Mouse (Mus musculus) adrenal gland, adult (tissue): Measurements from ENCODE around the gene Gm7168.
"Not testable (repeated sequence)": the region's sequence is repeated elsewhere in the genome, so short reads cannot be mapped to it uniquely, and the experiment has no call there.

Source experiments
- DNase-seq, 2 experiments: peaks; one replicate each; pipeline ENCODE4 v3.0.0; 2022 to 2023; ENCODE audit warnings: low spot score in 1 of 2; ENCODE audit not compliant: inconsistent age in 2 of 2

Gene Gm7168

DNA sequence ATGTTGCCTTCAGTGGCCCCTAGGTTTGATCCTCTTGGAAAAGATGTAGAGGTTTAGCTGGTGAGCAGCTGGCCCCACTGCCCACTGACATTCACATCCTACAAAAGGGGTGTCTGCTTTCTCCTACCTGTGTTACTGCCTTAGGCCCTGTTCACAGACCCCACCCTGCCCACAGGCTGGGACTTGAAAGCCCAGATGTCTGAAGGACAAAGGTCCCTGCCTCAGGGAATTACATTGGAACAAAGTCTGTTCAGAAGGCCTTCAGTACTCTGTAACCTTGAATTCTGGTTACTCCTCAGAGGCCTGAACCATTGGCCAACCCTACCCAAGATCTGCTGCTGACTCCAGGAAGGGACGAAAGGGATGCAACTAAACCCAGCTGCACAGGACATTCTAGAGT is 39.5 kb downstream of the Gm7168 start:
- no peak for DNase-seq

DNA sequence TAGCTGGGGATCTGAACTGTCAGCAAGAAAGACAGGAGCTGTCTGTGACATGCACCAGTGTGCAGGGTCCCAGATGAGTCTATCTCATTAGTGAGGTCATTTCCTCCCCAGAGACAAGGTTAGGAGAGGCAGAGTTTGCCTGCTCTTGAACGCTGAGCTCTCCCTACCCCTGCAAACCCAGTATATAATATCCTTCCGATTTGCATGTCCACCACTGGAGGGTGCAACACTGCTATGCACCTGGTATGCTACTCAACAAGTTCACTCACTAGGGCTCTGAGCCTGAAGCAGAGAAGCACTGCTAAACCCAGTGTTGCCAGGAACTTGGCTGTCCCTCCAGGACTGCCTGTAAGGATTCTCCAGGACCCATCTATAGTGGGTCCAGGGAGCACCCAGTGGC is 45.3 kb downstream of the Gm7168 start:
- not testable (repeated sequence) for DNase-seq
